Mouse (Mus musculus) brown adipose tissue, adult 24 weeks (tissue): Measurements from ENCODE around the gene Ss18l1. TPM values are rescaled to one million over a fixed set of nuclear protein-coding genes. Genes with fewer than 3 reads are reported as not detected.

Experiments
- H3K27ac ChIP-seq: fragments of 200-500 bp; replicated peaks from 2 replicates; pipeline ENCODE4 v1.5.1; 2012; ENCODE audit warnings: low read depth, mild to moderate bottlenecking, low read length
- H3K4me1 ChIP-seq: fragments of 200-500 bp; 2 replicates; pipeline ENCODE4 v1.6.1; 2012; ENCODE audit warnings: low read length, mixed read lengths; ENCODE audit not compliant: control insufficient read depth, insufficient read depth, insufficient read length
- H3K4me3 ChIP-seq: fragments of 200-500 bp; 2 replicates; pipeline ENCODE4 v1.5.1; 2012; ENCODE audit warnings: low read depth, mild to moderate bottlenecking, low read length, moderate library complexity; ENCODE audit not compliant: insufficient read depth
- polyA plus RNA-seq: library from polyadenylated mRNA; stranded (reverse); fragments of >200 nt; gene quantifications from 2 replicates; pipeline ENCODE4 v1.2.4, GENCODE M21; 2012; ENCODE audit not compliant: missing spikeins, insufficient read depth, insufficient read length

Gene Ss18l1
- polyA plus RNA-seq, 1 experiment: 1.5 TPM

- Histone ChIP-seq H3K27ac (no peak overlapping the region), H3K4me3 (no peak overlapping the region)
Measured at GRCm38 (mm10) chr2:180051986-180052733, 9.9 kb downstream of the Ss18l1 start.

GRCm38 (mm10) chr2:180053001-180053400 is 10.7 kb downstream of the Ss18l1 start:
- no peak overlapping the region for H3K27ac ChIP-seq
- no peak overlapping the region for H3K4me3 ChIP-seq
- no peaks in the 10 kb centered on the region for H3K4me1 ChIP-seq

More at GRCm38 (mm10) chr2:180051986-180052733, 9.9 kb downstream of the Ss18l1 start:
- H3K4me1 ChIP-seq: no peaks in the 10 kb centered on the region

GRCm38 (mm10) chr2:180063338-180064131 is 21.2 kb downstream of the Ss18l1 start:
- Histone ChIP-seq H3K27ac (no peak overlapping the region), H3K4me1 (no peaks in the 10 kb centered on the region), H3K4me3 (no peak overlapping the region)

GRCm38 (mm10) chr2:180069770-180070480 is 27.6 kb downstream of the Ss18l1 start:
- peak overlapping the region; percentile 83 for H3K27ac ChIP-seq
- H3K4me1 ChIP-seq: peaks cover 3% of the 10 kb centered on the region
- peak overlapping the region; percentile 92 for H3K4me3 ChIP-seq

- Histone ChIP-seq H3K27ac (peak within 1 kb of the TSS; percentile 83), H3K4me3 (peak within 1 kb of the TSS; percentile 92), H3K4me1 (peaks cover 3% of the 10 kb centered on the region)
Measured at GRCm38 (mm10) chr2:180070481-180071453, 28.5 kb downstream of the Ss18l1 start, which contains the start of gene Mtg2. Mtg2 (plus strand) TSS chr2:180070588.

GRCm38 (mm10) chr2:180071671-180072070 is 29.4 kb downstream of the Ss18l1 start:
- Histone ChIP-seq H3K4me3 (no peak overlapping the region), H3K27ac (no peak overlapping the region), H3K4me1 (peaks cover 3% of the 10 kb centered on the region)

GRCm38 (mm10) chr2:180072886-180073285 is 30.6 kb downstream of the Ss18l1 start:
- peaks cover 3% of the 10 kb centered on the region for H3K4me1 ChIP-seq
- no peak overlapping the region for H3K27ac ChIP-seq
- no peak overlapping the region for H3K4me3 ChIP-seq

- Histone ChIP-seq H3K4me3 (no peak overlapping the region), H3K4me1 (no peaks in the 10 kb centered on the region), H3K27ac (no peak overlapping the region)
Measured at GRCm38 (mm10) chr2:180077622-180078021, 35.3 kb downstream of the Ss18l1 start.

GRCm38 (mm10) chr2:180080680-180081079 is 38.4 kb downstream of the Ss18l1 start:
- H3K27ac ChIP-seq: no peak overlapping the region
- H3K4me3 ChIP-seq: no peak overlapping the region
- no peaks in the 10 kb centered on the region for H3K4me1 ChIP-seq

- Histone ChIP-seq H3K4me1 (no peaks in the 10 kb centered on the region), H3K4me3 (no peak overlapping the region), H3K27ac (no peak overlapping the region)
Measured at GRCm38 (mm10) chr2:180083063-180083462, 40.8 kb downstream of the Ss18l1 start.

GRCm38 (mm10) chr2:180084565-180084964 is 42.3 kb downstream of the Ss18l1 start:
- no peaks in the 10 kb centered on the region for H3K4me1 ChIP-seq
- H3K4me3 ChIP-seq: no peak overlapping the region
- H3K27ac ChIP-seq: no peak overlapping the region

GRCm38 (mm10) chr2:180085926-180086636 is 43.8 kb downstream of the Ss18l1 start:
- Histone ChIP-seq H3K4me3 (no peak overlapping the region), H3K4me1 (no peaks in the 10 kb centered on the region), H3K27ac (no peak overlapping the region)

GRCm38 (mm10) chr2:180086637-180087027 is 44.3 kb downstream of the Ss18l1 start:
- Histone ChIP-seq H3K4me3 (no peak overlapping the region), H3K4me1 (no peaks in the 10 kb centered on the region), H3K27ac (no peak overlapping the region)

- no peaks in the 10 kb centered on the region for H3K4me1 ChIP-seq
- no peak overlapping the region for H3K27ac ChIP-seq
- no peak overlapping the region for H3K4me3 ChIP-seq
Measured at GRCm38 (mm10) chr2:180087472-180087871, 45.2 kb downstream of the Ss18l1 start.
